In genomic region chr9:76532403-76532802, GRCm38 (mm10) we compare ENCODE assay signal across 24 mouse cellular contexts. TPM values are rescaled to one million over a fixed set of nuclear protein-coding genes. Genes with fewer than 3 reads are reported as not detected.
"Had no signal": no experiment of that assay in that cellular context is flagged by ENCODE, and none has a peak within 500 bp of the region (broad histone marks: within the 10 kb centered on the region; RNA-seq: fewer than 3 reads in every experiment).

No protein-coding gene starts in this region.

- DNase-seq: left cerebral cortex, postnatal 4 days; liver; liver, embryonic 13.5 days; liver, postnatal 0 days; lung, adult 18-20 months; lung, adult 2 months; lung, embryonic 14.5 days; lung, postnatal 10 days; lung, postnatal 14 days; lung, postnatal 36 days; lung, postnatal 4 days; midbrain, embryonic 14.5 days had no signal

- ATAC-seq: liver, embryonic 12.5 days; liver, postnatal 0 days; lung, postnatal 0 days; midbrain, embryonic 13.5 days; midbrain, embryonic 15.5 days; midbrain, embryonic 16.5 days had no signal

RNA-seq across cellular contexts. Expression of gene Fam83b, which starts 34.5 kb away (rescaled TPM):
- total RNA-seq: megakaryocyte progenitor cell, adult 5-6 weeks; megakaryocyte, adult 5-6 weeks; megakaryocyte-erythroid progenitor cell, adult 5-6 weeks; monocyte, adult 5-6 weeks had no signal
- polyA plus RNA-seq: liver, adult 2 months; macrophage; midbrain, embryonic 11.5 days; midbrain, embryonic 13.5 days; midbrain, embryonic 14.5 days had no signal
